Mouse (Mus musculus): ENCODE results near the gene Olfr1234. TPM values are rescaled to one million over a fixed set of nuclear protein-coding genes. Genes with fewer than 3 reads are reported as not detected.

The Olfr1234 gene
- not detected in 2 replicates for polyA plus RNA-seq (2016; fragmentation: Nextera tagmentation; extraction: Ambion mirVana)

DNA sequence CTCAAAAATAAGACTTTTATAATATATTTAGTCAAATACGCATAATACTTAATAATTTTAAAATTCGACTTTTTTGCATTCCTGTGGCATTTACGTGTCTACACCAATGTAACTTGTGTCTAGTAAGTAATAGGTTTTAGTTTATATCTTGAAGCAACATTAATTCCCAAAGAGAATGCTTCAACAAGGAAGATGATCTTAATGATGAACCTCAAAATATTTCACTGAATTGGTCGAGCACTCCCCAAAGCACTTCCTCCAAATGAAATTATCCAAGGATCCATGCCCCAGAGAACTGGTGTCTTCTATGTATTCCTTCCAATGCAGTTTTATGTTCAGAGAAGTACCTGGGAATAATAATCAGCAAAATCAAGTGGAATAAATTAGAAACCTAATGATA is at the start of gene Olfr1234:
Gene Olfr1234, minus strand, starts transcription at position 101 of the 400 bp plus-strand sequence.
- no peaks in the 10 kb centered on the region for H3K27me3 ChIP-seq (replicated peaks; ENCODE audit: low read depth, poor library complexity, severe bottlenecking)
- no peaks in the 10 kb centered on the region for H3K9me3 ChIP-seq
- no peak for DNase-seq (ENCODE audit: low spot score)
- H3K4me1 ChIP-seq = no peaks in the 10 kb centered on the region
- H3K4me3 ChIP-seq = no peak within 1 kb of the TSS
- WGBS = 89% methylated on average over 4 of the region's 4 CpGs
- H3K27ac ChIP-seq (replicated peaks) = no peak within 1 kb of the TSS
- H3K36me3 ChIP-seq (replicated peaks) = no peaks in the 10 kb centered on the region

DNA sequence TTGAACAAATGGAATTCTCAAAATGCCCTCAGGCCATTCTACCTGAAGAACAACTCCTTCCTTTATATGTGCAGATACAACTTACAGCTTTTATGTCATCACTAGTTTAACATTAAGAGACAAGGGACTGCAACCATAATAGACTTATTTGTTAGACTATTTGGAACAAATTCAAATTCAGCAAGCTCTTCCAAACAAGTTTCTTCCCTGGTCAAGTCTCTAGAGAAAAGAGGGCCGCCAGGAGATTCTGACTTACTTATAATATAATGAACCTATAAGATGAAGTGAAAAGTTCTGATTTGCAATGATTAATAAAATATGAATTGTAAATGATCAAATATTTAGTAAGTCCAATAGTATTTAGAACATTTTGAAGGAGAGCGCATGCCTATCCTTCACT is 44.9 kb upstream of the Olfr1234 start, which contains the start of gene Olfr1238:
Gene Olfr1238, minus strand, starts transcription at position 101 of the 400 bp plus-strand sequence.
- Histone ChIP-seq H3K36me3 (replicated peaks) (no peaks in the 10 kb centered on the region), H3K4me3 (no peak within 1 kb of the TSS), H3K27ac (replicated peaks) (no peak within 1 kb of the TSS), H3K9me3 (no peaks in the 10 kb centered on the region), H3K27me3 (replicated peaks; ENCODE audit: low read depth, poor library complexity, severe bottlenecking) (no peaks in the 10 kb centered on the region), H3K4me1 (no peaks in the 10 kb centered on the region)
- DNase-seq (ENCODE audit: low spot score) = no peak
- WGBS = 95% methylated on average over 2 of the region's 2 CpGs

DNA sequence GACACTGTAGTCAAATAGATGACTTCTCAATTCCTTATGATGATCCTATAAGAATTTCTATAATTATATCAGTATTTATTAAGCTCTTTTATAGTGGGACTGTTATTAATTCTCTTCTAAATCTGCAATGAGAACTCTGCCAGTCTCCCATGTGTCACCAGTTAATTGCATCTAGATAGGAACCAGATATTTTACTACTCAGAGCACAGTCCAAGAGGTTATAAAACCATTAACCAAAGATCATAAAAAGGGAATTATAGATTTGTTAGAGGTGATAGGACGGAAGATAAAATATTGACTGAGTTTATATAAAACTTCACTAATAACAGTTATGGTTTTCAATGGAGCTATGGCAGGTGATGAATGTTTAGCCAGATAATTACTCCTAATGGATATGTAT is 36.2 kb upstream of the Olfr1234 start:
- no peak for DNase-seq (ENCODE audit: low spot score)
- no peaks in the 10 kb centered on the region for H3K9me3 ChIP-seq
- H3K4me3 ChIP-seq = no peak overlapping the region
- no peaks in the 10 kb centered on the region for H3K27me3 ChIP-seq (replicated peaks; ENCODE audit: low read depth, poor library complexity, severe bottlenecking)
- H3K27ac ChIP-seq (replicated peaks) = no peak overlapping the region
- H3K4me1 ChIP-seq = no peaks in the 10 kb centered on the region
- H3K36me3 ChIP-seq (replicated peaks) = no peaks in the 10 kb centered on the region
- 90% methylated on average over 1 of the region's 1 CpGs for WGBS

DNA sequence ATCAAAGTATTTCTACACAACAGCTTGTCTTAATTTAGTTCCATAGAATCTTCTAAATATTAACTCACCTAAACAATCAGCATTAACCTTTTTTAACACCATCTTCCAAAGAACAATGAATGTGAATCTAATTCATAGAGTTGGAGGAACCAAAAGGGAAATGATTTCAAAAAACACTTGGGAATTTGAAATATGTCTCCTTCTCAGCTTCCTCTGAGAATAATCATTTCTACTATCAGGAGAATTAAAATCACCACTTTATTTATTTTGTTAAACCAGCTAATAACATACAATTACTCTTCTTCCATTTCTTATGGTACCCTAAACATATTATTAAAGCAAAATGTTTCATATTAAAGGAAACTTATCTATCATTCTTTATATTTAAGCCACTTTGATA is 22.4 kb downstream of the Olfr1234 start, which contains the start of gene Olfr1233:
Gene Olfr1233, minus strand, starts transcription at position 101 of the 400 bp plus-strand sequence.
- Histone ChIP-seq H3K36me3 (replicated peaks) (no peaks in the 10 kb centered on the region), H3K4me1 (no peaks in the 10 kb centered on the region), H3K4me3 (no peak within 1 kb of the TSS), H3K9me3 (no peaks in the 10 kb centered on the region), H3K27me3 (replicated peaks; ENCODE audit: low read depth, poor library complexity, severe bottlenecking) (no peaks in the 10 kb centered on the region), H3K27ac (replicated peaks) (no peak within 1 kb of the TSS)
- no peak for DNase-seq (ENCODE audit: low spot score)

DNA sequence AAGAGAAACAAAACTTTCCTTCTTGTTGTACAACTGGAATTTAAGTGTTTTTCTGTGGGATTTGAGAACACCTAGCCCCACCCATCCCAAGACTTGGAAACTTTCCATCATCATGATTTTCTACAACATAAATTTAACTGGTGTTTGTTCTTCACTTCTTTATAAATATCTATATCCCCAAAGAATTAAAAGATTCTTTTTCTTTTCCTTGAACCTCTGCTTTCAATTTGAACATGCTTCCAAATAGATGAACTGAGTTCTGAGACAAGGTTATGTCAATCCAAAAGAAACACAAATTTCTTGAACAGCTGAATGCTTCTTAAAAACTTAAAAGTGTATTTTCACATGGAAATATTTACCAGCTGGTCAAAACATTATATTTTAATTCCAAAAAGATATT is 35.1 kb downstream of the Olfr1234 start, which contains the start of gene Olfr1232:
Gene Olfr1232, minus strand, starts transcription at position 101 of the 400 bp plus-strand sequence.
- Histone ChIP-seq H3K27ac (replicated peaks) (no peak within 1 kb of the TSS), H3K4me1 (no peaks in the 10 kb centered on the region)
- no peak for DNase-seq (ENCODE audit: low spot score)

More for the DNA sequence above, 35.1 kb downstream of the Olfr1234 start, which contains the start of gene Olfr1232:
- Histone ChIP-seq H3K27me3 (replicated peaks; ENCODE audit: low read depth, poor library complexity, severe bottlenecking) (no peaks in the 10 kb centered on the region), H3K9me3 (no peaks in the 10 kb centered on the region), H3K36me3 (replicated peaks) (no peaks in the 10 kb centered on the region), H3K4me3 (no peak within 1 kb of the TSS)

Other genes with a start within 250 kb of the Olfr1234 start
- gene Olfr1221, start 247.6 kb downstream of the Olfr1234 start, polyA plus RNA-seq (2016; fragmentation: Nextera tagmentation; extraction: Ambion mirVana) = not detected in 2 replicates
- gene Olfr1222, start 231.8 kb downstream of the Olfr1234 start, polyA plus RNA-seq (2016; fragmentation: Nextera tagmentation; extraction: Ambion mirVana) = not detected in 2 replicates
- gene Olfr1223, start 213.3 kb downstream of the Olfr1234 start, polyA plus RNA-seq (2016; fragmentation: Nextera tagmentation; extraction: Ambion mirVana) = not detected in 2 replicates
- not detected in 2 replicates for gene Olfr1224-ps1, start 200.8 kb downstream of the Olfr1234 start, polyA plus RNA-seq (2016; fragmentation: Nextera tagmentation; extraction: Ambion mirVana)
- gene Olfr1225, start 190.2 kb downstream of the Olfr1234 start, polyA plus RNA-seq (2016; fragmentation: Nextera tagmentation; extraction: Ambion mirVana) = not detected in 2 replicates
- not detected in 2 replicates for gene Olfr1226, start 164.8 kb downstream of the Olfr1234 start, polyA plus RNA-seq (2016; fragmentation: Nextera tagmentation; extraction: Ambion mirVana)
- gene Olfr1228, start 110.8 kb downstream of the Olfr1234 start, polyA plus RNA-seq (2016; fragmentation: Nextera tagmentation; extraction: Ambion mirVana) = not detected in 2 replicates
- not detected in 2 replicates for gene Olfr1229, start 76.9 kb downstream of the Olfr1234 start, polyA plus RNA-seq (2016; fragmentation: Nextera tagmentation; extraction: Ambion mirVana)
- not detected in 2 replicates for gene Olfr1230, start 67.6 kb downstream of the Olfr1234 start, polyA plus RNA-seq (2016; fragmentation: Nextera tagmentation; extraction: Ambion mirVana)
- not detected in 2 replicates for gene Olfr1231, start 57.8 kb downstream of the Olfr1234 start, polyA plus RNA-seq (2016; fragmentation: Nextera tagmentation; extraction: Ambion mirVana)
- gene Olfr1232, start 35.2 kb downstream of the Olfr1234 start, polyA plus RNA-seq (2016; fragmentation: Nextera tagmentation; extraction: Ambion mirVana) = not detected in 2 replicates
- not detected in 2 replicates for gene Olfr1233, start 22.5 kb downstream of the Olfr1234 start, polyA plus RNA-seq (2016; fragmentation: Nextera tagmentation; extraction: Ambion mirVana)
- not detected in 2 replicates for gene Olfr1238, start 44.8 kb upstream of the Olfr1234 start, polyA plus RNA-seq (2016; fragmentation: Nextera tagmentation; extraction: Ambion mirVana)
- gene Olfr1239, start 55.5 kb upstream of the Olfr1234 start, polyA plus RNA-seq (2016; fragmentation: Nextera tagmentation; extraction: Ambion mirVana) = not detected in 2 replicates
- gene Olfr1240, start 78.1 kb upstream of the Olfr1234 start, polyA plus RNA-seq (2016; fragmentation: Nextera tagmentation; extraction: Ambion mirVana) = not detected in 2 replicates
- not detected in 2 replicates for gene Olfr1241, start 122.3 kb upstream of the Olfr1234 start, polyA plus RNA-seq (2016; fragmentation: Nextera tagmentation; extraction: Ambion mirVana)
- gene Olfr1242, start 133.5 kb upstream of the Olfr1234 start, polyA plus RNA-seq (2016; fragmentation: Nextera tagmentation; extraction: Ambion mirVana) = not detected in 2 replicates
- gene Olfr1243, start 166.6 kb upstream of the Olfr1234 start, polyA plus RNA-seq (2016; fragmentation: Nextera tagmentation; extraction: Ambion mirVana) = not detected in 2 replicates
- gene Olfr1245, start 213.6 kb upstream of the Olfr1234 start, polyA plus RNA-seq (2016; fragmentation: Nextera tagmentation; extraction: Ambion mirVana) = not detected in 2 replicates
- gene Olfr1246, start 228.3 kb upstream of the Olfr1234 start, polyA plus RNA-seq (2016; fragmentation: Nextera tagmentation; extraction: Ambion mirVana) = not detected in 2 replicates
- gene Olfr1247, start 249.3 kb upstream of the Olfr1234 start, polyA plus RNA-seq (2016; fragmentation: Nextera tagmentation; extraction: Ambion mirVana) = not detected in 2 replicates